Mouse (Mus musculus) thymus, postnatal 4 days (tissue): ENCODE measurements around the gene Them5.

ENCODE experiments used
- DNase-seq: peaks from one replicate; pipeline ENCODE4 v3.0.0; 2021

Gene Them5

DNA sequence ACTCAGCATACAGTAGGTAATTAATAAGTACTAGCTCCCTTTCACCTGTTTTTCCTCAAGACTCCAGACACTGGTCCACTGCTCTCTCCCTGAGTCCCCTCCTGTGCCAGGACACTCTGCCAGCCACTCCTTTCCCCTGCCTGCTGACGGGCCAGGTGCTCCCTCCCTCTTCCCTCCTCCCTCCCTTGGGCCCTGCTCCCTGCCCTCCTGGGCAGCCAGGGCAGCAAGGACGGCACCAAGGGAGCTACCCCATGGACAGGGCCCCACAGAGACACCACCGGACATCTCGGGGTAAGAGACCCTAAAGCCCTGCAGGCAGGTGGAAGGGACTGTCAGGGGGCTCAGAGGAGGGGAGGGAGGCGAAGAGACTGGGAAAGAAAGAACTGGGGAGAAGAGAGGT lies 30.7 kb downstream of the Them5 start, which contains the start of gene Rorc:
TSS of gene Rorc (plus strand) at position 154 of the 400 bp plus-strand sequence.
- no peak for DNase-seq

DNA sequence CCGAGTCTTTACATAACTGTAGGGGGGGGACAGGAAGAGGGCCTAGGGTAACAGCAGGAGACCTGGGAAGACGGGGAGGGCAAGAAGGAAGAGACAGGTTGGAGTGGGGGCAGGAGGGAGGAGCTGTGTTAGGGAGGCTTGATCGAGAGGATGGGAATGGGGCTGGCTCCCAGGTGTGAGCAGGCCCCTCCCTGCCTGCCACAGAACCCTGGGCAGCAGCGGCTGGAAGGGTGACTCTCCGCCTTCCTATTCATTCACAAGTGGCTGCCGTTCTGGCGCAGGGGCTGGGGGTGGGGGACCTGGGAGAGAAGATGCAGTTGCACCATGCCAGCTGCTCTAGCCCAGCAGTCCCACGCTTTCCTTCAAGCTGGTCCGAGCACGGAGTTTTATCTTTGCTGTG lies 31.2 kb downstream of the Them5 start:
- DNase-seq = peak; percentile 60

DNA sequence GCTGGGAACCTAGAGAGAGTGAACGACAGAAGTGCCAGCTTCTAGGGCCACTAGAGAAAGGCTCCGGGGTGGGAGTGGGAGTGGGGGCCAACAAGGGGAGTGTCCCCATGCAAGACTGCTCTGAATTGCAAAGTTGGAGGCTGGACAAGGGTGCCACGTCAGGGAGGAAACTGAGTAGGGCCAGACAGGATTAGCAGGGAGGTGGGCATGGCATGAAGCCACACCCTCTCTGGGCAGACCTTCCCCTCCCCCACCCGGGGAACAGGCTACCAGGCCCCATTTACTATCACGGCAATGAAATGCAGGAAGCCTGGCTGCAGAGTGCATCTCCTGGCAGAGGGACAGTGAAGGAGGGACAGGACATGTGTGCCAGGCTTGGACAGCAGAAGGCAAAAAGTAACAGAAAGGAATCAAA lies 31.7 kb downstream of the Them5 start:
- peak; percentile 74 for DNase-seq

DNA sequence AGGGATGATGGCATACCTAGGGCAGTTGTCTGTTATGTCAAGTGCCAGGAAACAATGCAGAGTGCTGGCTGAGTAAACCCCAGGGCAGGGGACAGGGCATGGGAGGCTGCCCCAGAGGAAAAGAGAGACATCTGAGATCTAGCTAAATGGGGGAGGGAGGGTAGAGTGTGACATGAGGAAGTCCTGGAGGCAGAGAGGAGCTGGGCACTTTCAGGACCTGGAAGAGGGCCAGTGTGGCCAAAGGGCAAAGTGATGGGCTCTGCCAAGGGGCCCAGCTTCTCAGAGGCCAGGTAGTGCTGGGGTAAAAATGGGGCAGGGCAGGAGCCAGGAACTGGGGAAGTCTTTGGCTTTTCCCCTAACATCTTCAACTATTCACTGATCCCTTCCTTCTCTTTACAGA lies 32.7 kb downstream of the Them5 start:
- DNase-seq = peak; percentile 41

DNA sequence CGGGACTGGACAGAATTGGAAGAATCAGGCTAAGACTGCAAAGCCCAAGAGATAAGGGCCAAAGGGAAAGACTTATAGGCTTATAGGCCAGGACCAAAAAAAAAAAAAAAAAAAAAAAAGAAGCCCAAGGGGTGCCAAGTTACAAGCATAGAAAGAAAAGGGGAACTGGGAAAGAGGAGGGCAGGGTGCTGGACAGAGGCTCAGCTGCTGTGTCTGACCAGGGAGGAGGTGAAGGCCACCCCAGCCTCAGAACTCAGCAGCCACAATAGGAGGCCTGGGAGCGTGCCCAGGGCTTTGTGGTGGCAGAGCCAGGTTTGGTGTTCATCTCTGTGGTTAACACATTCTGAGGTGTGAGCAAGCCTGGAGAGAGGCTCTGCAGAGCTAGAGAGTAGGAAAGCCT lies 33.2 kb downstream of the Them5 start:
- peak; percentile 56 for DNase-seq

DNA sequence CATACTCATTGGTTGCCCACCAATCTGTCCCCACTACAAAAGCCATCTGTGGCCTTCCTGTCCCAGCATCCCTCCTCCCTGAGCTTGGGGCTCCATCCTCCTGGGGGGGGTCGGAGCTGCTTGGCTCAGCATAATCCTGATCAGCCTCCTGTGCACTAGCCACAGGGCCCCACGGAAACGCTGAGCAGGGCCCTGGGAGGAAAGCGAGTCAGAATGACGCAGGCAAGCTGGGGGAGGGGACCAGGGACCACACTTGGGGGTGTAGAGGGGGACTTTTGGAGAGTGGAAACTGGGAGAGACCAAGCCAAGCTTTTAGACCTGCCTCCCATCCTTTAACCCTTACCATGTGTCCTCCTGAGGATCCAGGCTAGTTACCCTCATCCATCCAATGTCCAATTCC lies 34.0 kb downstream of the Them5 start:
- peak; percentile 83 for DNase-seq

DNA sequence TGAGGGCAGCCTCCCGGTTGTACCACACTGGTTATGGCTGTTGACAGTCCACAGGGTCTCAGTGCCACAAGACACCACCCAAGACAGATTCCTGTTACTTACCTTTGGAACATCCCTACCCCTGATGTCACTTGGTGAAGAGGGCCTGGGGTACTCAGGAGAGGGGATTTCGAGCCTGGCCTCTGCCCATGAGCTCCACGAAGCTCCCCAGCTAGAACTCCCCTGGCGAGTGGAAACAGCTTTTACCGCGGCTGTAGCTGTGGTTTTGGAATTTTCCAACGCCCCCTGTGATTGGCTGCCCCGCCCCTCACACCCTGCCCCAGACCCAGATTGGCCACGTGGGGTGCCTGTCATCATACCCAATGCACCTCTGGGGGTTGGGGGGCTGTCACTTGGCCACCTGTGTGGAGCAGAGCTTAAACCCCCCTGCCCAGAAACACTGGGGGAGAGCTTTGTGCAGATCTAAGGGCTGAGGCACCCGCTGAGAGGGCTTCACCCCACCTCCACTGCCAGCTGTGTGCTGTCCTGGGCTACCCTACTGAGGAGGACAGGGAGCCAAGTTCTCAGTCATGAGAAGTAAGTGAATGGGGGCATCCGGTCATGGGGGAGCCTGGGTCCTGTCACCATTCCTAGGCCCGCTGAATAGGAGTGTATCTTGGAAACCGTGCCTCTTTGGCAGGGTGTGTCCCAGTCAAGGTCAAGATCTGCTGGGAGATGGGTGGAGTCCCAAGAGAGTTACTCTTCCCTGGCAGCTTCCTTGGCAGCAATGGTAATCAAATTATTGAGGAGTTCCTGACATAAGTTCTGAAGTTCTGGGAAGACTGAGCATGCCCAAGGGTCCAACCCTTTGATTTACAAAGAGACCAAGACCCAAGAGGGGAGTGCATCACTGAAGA lies 35.4 kb downstream of the Them5 start:
- peak; percentile 96 for DNase-seq

DNA sequence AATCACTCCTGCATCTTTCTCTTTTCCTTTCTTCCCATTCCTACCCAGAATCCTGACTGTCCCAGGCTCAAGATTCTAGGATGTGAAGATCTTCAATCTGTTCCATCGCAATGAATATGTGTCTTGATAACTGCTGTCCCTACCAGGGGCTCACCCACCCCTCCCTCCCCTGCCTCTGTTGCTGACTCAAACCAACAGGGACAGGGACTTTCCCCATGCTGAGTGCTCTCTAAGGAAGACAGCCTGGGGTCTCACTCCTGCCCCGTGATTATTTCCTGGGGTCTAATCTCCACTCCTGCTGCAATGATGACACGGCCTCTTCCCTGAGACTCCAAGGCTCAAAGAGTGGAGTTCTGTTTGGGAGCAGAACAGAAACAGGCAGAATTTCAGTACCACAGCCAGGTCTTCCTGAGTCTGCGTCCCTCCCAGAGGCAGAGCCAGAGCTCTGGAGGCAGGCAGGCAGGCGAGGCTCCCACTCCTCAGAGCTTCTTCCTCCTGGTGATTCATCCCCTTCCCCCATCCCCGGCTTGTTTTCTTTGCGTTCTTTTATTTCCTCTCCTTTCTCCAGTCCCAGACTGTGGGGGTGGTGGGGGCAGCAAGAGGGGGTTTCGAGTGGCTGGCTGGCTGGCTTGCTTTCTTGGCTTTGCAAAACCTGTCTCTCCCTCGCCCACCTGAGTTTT lies 38.1 kb downstream of the Them5 start:
- DNase-seq = peak; percentile 49

DNA sequence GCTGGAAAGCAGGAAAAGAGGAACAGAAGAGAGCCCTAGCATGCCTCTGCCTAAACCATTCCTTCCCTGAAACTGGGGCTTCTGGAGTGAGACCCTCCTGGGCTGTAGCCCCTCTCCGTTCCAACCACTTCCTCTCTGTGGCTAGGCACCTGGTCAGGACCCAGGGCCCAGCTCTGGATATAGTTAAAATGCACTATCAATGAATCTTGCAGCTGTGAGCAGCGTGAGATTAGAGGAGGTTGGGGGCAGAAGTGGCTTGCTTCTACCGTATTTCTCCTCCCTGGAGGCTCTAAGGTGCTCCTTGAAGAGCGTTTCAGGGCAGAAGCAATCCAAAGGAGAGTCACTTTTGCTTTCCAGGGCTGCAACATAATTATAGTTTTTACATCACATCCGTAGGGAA lies 40.4 kb downstream of the Them5 start:
- peak; percentile 67 for DNase-seq

DNA sequence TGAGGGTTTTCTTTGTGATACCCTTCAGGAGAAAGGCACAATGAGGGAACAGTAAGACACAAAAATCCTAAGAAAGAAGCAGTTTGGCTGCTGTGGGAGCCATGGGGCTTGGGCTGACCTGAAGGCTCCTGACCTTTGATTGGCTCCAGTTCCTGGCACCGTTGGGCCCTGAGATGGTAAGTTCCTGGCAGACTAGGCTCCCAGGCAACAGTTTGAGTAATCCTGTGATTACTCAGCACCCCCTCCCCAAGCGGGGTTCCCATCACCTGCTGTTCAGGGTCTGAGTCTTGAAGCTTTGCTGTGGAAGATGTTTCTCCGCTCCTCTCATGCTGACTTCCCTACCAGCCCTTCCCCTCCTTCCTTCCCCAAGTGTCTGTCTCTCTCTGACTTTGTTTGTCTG lies 41.6 kb downstream of the Them5 start:
- DNase-seq = peak; percentile 64

DNA sequence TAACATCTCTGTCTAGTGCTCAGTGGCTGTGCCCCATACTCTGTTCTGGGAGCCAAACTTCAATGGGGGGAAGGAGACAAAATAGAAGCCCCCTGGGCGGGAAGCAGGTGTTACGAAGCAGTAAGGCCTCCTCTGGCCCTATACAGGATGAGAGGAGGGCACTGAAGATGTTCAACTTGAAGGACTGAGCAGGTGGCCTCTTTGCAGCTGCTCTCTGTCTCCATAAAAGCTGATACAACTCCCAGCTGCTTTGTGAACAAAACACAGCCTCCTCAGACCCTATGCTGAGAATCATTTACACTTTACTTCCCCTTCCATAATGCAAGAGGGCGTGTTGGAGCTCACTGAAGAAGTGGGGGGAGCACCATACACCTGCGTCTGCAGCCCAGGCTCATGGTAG lies 44.8 kb downstream of the Them5 start:
- peak; percentile 72 for DNase-seq

DNA sequence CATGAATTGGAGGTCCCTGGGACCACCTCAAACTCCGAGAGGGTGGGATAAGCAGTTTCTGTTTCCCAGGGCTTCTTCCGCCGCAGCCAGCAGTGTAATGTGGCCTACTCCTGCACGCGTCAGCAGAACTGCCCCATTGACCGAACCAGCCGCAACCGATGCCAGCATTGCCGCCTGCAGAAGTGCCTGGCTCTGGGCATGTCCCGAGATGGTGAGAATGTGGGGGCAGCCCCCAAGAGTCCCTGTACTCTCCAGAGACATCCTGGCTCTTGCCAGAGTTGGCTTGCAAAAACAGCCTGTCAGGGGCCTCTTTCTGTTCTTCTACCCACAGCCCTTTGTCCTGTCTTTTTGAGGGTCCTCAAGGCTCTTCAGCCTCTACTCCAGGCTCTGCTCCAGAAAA lies 45.5 kb downstream of the Them5 start:
- DNase-seq = peak; percentile 60

DNA sequence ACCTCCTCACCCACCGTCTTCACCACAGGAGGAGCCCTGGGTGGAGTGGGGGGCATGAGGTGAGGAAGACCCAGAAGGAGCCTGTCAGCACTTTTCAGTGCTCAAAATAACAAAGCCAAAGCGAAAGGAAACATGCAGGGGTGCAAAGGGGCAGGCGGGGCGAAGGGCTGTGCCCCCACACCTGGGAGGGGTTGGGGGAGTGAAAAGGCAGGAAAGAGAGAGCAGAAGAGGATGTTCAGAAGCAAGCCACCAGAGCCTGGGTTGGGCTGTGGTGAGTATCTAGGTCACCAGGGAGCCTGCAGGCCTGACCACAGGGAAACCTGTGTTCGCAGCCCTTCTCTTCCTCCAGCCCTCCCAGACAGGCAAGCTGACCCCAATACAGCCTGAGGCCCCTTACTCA lies 46.1 kb downstream of the Them5 start:
- peak; percentile 84 for DNase-seq

DNA sequence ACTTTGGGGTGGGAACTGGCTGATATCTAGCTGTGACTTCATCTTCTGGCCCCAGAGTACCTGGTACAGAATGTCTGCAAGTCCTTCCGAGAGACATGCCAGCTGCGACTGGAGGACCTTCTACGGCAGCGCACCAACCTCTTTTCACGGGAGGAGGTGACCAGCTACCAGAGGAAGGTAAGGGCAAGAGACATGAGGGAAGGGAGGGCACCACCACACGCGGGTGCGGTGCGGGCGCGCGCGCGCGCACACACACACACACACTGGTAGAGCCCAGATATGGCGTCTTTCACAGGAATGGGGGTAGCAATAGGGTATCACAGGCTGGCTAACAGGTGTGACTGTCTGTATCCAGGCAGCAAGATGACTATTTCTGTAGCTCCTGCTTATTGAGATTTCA lies 47.5 kb downstream of the Them5 start:
- DNase-seq = peak; percentile 45

DNA sequence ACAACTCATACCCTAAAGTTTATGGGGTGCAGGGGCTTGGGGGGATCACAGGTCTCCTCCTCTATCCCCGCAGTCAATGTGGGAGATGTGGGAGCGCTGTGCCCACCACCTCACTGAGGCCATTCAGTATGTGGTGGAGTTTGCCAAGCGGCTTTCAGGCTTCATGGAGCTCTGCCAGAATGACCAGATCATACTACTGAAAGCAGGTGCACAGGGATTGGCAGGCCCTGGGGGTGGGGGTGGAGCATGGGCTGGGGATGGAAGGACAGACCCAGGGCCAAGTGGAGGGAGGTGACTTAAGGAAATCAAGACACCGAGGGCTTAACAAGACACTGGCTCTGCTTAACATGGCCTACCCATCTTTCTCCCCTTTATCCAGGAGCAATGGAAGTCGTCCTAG lies 49.1 kb downstream of the Them5 start:
- peak; percentile 22 for DNase-seq

DNA sequence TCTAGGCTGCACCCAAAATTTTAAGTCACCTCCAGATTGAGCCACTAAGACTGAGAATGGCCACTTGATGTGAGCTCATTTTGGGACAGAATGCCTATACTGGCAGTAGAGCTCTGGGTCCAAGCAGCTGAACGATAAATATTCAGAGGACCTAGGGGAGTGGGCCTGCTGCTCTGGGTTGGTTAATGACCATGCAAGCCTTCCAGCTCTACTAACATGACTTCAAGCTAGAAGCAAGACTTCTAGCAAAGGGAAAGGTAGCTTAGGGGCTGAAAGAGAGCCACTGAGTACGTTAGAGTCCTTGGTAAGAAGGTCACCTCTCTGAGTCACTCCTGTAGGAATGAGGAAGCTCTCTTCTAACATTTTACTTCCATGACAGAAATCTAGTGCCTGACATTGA lies 50.2 kb downstream of the Them5 start:
- DNase-seq = peak; percentile 4

DNA sequence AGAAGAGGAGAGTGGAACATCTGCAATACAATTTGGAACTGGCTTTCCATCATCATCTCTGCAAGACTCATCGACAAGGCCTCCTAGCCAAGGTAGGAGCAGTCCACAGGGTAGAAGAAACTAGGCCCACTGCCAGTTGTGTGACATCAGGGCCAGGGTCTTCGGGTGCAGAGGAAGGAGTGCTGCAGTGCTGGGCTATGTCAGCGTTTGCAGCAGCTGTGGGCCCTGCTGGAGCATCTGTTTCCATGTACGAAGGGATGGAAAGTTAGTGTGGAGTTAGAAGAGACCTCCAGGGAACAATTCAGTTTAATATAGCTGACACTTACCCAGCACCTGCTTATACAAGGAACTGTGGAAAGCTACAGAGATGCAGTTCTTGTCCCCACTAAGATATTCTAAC lies 51.1 kb downstream of the Them5 start:
- DNase-seq = peak; percentile 14

DNA sequence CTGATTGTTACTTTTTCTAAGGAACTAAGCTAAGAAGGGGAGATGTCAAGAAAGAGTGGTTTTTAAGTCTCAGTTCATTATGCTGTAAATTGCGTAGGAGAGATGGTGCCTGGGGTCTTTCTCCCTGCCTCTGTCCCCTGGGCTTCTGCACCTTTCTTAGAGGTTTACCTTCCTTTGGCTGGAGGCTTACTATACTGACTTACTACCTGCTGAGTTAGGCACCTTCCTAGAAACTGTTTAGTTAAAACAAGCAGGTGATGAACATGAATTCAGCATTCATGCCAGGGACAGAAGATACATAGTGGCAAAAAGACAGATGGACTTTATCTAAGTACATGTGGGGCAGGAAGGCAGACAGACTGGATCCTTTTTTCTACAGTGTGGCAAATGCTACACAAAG lies 54.4 kb downstream of the Them5 start:
- DNase-seq = no peak

DNA sequence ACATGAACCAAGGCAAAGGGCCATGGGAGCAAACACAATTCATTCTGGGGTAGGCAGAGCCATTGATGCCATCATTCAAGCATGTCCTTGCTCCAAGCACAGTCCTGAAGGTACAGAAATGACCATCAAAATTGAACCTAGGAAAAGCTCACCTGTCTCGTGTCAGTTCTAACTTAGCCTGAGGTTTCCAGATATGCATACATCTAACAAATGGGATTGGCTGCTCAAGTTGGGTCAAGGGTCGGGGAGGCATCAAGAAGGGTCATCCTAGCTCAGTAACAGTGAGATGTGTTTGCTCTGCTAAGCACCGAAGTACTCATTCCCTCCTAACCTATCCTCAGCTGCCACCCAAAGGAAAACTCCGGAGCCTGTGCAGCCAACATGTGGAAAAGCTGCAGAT lies 55.0 kb downstream of the Them5 start:
- no peak for DNase-seq
